Mouse (Mus musculus) stomach, postnatal 0 days (tissue): ENCODE results near the gene Ap1g1. TPM values are rescaled to one million over a fixed set of nuclear protein-coding genes. Genes with fewer than 3 reads are reported as not detected.
"Not testable (repeated sequence)": the region's sequence is repeated elsewhere in the genome, so short reads cannot be mapped to it uniquely, and the experiment has no call there.

ENCODE experiments used
- ATAC-seq: fragments of 200-750 bp; cut with Nextera tagmentation; 2 replicates; pipeline ENCODE4 v1.8.0; 2017; ENCODE audit not compliant: low FRiP score, low TSS enrichment
- DNase-seq: peaks from one replicate; pipeline ENCODE4 v3.0.0-alpha.2; 2016; ENCODE audit warnings: low spot score
- H3K27ac ChIP-seq: fragments of 300-500 bp; sonication (generic); replicated peaks from 2 replicates; pipeline ENCODE4 v1.5.1; 2014; ENCODE audit warnings: mild to moderate bottlenecking, control low read depth
- H3K27me3 ChIP-seq: fragments of 300-500 bp; sonication (generic); 2 replicates; pipeline ENCODE4 v1.6.1; 2014; ENCODE audit warnings: low read length; ENCODE audit not compliant: control insufficient read depth, insufficient read depth
- H3K36me3 ChIP-seq: fragments of 300-500 bp; sonication (generic); 2 replicates; pipeline ENCODE4 v1.6.1; 2014; ENCODE audit warnings: low read length, mixed read lengths; ENCODE audit not compliant: control insufficient read depth, insufficient read depth
- H3K4me1 ChIP-seq: fragments of 300-500 bp; sonication (generic); replicated peaks from 2 replicates; pipeline ENCODE4 v1.6.1; 2014; ENCODE audit warnings: antibody characterized with exemption; ENCODE audit not compliant: control insufficient read depth, insufficient read depth
- H3K4me2 ChIP-seq: fragments of 300-500 bp; sonication (generic); replicated peaks from 2 replicates; pipeline ENCODE4 v1.6.1; 2014; ENCODE audit warnings: low read depth, mild to moderate bottlenecking, control low read depth, moderate library complexity
- H3K4me3 ChIP-seq: fragments of 300-500 bp; sonication (generic); 2 replicates; pipeline ENCODE4 v1.5.1; 2014; ENCODE audit warnings: low read depth, low read length, control low read depth
- H3K9ac ChIP-seq: fragments of 300-500 bp; sonication (generic); 2 replicates; pipeline ENCODE4 v1.6.1; 2014; ENCODE audit warnings: mild to moderate bottlenecking, low read length, control low read depth, mixed read lengths
- H3K9me3 ChIP-seq: fragments of 300-500 bp; sonication (generic); 2 replicates; pipeline ENCODE4 v1.6.1; 2016; ENCODE audit warnings: low read length; ENCODE audit not compliant: control insufficient read depth
- CTCF ChIP-seq: IDR thresholded peaks from 2 replicates; pipeline ENCODE4 v1.5.1; 2016; ENCODE audit warnings: antibody characterized with exemption, low read depth, mild to moderate bottlenecking, moderate library complexity
- EP300 ChIP-seq: optimal IDR thresholded peaks from 2 replicates; pipeline ENCODE3; 2016; ENCODE audit warnings: antibody characterized with exemption
- WGBS: fragments of 180-500 bp; shearing (Covaris S2); extraction: QIAGEN DNeasy Blood & Tissue Kit; methylation state at CpG from one replicate; pipeline ENCODE4 v1.1.7; 2014; 5-methylcytosine and 5-hydroxymethylcytosine counted together
- polyA plus RNA-seq: library from polyadenylated mRNA; unstranded; fragments of >200 nt; fragmentation: Nextera tagmentation; extraction: Ambion mirVana; gene quantifications from 2 replicates; pipeline ENCODE4 v1.2.1, GENCODE M21; 2015

Gene Ap1g1
- polyA plus RNA-seq, 1 experiment from 2014 or later = 20.2 TPM

DNA sequence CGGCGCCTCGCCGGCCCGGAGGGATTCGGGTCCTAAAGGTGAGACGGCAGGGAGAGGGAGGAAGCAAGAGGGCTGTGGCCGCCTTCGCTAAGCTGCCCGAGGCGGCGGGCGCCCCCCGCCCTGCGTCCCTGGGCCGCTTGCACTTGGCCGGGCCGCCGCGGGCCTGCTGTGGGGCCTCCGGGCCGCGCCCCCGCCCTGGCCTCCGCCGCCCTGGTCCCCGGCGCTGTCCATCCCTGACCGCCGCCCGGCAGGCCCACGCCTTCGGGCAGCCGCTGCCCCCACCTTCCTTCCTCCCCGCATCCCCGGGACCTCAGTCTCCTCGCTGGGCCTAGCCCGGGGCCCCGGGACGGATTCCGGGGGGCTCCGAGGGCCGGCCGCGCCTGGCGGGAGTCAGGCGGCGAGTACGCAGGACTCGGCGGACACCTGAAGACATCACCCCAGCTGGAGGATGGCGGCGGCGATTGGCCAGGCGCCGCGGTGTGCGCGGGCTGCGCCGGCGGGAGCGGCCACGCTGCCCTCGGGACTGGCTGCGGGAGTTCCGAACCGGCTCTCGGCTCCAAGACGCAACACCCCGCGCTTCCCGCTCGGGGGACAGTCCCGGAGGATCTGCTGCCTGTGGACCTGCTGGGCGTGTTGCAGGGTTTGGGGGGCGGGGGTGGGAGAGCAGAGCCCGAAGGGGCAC, 90.5 kb downstream of the Ap1g1 start:
- WGBS = under 1% methylated on average over 52 of the region's 78 CpGs
- H3K9ac ChIP-seq = peak overlapping the region; percentile 90
- no peaks in the 10 kb centered on the region for H3K9me3 ChIP-seq
- 0 out of 2 replicates have a peak, but pooled peaks cover 2% of the 10 kb centered on the region for H3K4me1 ChIP-seq
- TF ChIP-seq CTCF (no peak), EP300 (no peak)
- ATAC-seq (peak; percentile 81), DNase-seq (peak; percentile 66)
- H3K4me2 ChIP-seq = peak overlapping the region; percentile 89
- H3K27me3 ChIP-seq = no peaks in the 10 kb centered on the region
- no peaks in the 10 kb centered on the region for H3K36me3 ChIP-seq
- peak overlapping the region; percentile 88 for H3K27ac ChIP-seq
- H3K4me3 ChIP-seq = peak overlapping the region; percentile 91

GRCm38 (mm10) chr8:109871056-109871455, 92.7 kb downstream of the Ap1g1 start:
- H3K36me3 ChIP-seq = no peaks in the 10 kb centered on the region
- no peak overlapping the region for H3K4me3 ChIP-seq
- TF ChIP-seq EP300 = no peak
- TF ChIP-seq CTCF = no peak
- WGBS = 70% methylated on average over 1 of the region's 1 CpGs
- ATAC-seq (no peak), DNase-seq (no peak)
- no peak overlapping the region for H3K4me2 ChIP-seq
- 0 out of 2 replicates have a peak, but pooled peaks cover 2% of the 10 kb centered on the region for H3K4me1 ChIP-seq
- no peaks in the 10 kb centered on the region for H3K9me3 ChIP-seq
- no peak overlapping the region for H3K9ac ChIP-seq
- H3K27ac ChIP-seq = no peak overlapping the region
- H3K27me3 ChIP-seq = no peaks in the 10 kb centered on the region

DNA sequence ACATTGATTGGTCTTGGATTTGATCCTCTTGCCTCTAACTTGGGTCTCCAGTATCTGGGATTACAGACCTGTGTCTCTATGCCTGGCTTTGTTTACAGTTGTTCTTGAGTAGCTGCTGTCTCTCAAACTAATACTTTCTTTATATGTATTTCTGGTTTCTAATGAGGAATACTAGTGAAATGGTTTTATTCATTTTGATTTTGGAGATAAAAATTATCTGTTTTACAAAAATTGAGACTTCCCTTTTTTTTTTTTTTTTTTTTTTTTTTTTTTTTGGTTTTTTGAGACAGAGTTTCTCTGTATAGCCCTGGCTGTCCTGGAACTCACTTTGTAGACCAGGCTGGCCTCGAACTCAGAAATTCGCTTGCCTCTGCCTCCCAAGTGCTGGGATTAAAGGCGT, 95.4 kb downstream of the Ap1g1 start:
- not testable (repeated sequence) for H3K9me3 ChIP-seq, ATAC-seq, H3K4me2 ChIP-seq, DNase-seq, H3K9ac ChIP-seq, H3K4me3 ChIP-seq, H3K27me3 ChIP-seq, H3K27ac ChIP-seq, H3K4me1 ChIP-seq, H3K36me3 ChIP-seq
- 96% methylated on average over 3 of the region's 3 CpGs for WGBS

DNA sequence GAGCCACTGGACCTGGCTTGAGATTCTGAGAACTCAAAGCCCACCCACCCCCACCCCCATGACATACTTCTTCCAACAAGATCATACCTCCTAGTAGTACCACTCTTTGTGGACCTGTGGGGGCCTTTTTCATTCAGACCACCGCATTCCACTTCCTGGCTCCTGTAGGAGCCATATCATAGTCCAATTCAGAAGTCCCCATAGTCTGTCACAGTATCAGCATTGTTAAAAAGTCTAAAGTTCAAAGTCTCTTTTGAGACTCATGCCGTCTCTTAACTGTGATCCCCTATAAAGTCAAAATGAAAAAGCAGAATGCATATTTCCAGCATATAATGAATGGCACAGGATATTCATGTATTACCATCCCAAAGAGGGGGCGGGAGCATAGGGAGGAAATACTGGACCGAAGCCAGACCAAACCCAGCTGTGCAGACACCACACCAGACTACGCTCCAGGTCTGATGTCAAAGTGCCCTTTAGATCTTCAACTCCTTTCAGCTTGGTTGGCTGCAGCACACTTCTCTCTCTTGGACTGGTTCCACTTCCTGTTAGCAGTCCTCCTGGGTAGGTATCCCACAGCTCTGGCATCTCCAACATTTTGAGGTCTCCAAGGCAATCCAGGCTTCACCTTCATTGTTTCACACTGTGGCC, 101.8 kb downstream of the Ap1g1 start:
- Histone ChIP-seq H3K9me3 (no peaks in the 10 kb centered on the region), H3K4me1 (no peaks in the 10 kb centered on the region), H3K27me3 (no peaks in the 10 kb centered on the region), H3K36me3 (no peaks in the 10 kb centered on the region; the same call in 1 of the 2 replicates), H3K4me3 (no peak overlapping the region), H3K4me2 (no peak overlapping the region), H3K9ac (no peak overlapping the region), H3K27ac (no peak overlapping the region)
- no peak for TF ChIP-seq CTCF
- TF ChIP-seq EP300 = no peak
- DNase-seq (no peak), ATAC-seq (no peak)
- WGBS = 76% methylated on average over 5 of the region's 5 CpGs

DNA sequence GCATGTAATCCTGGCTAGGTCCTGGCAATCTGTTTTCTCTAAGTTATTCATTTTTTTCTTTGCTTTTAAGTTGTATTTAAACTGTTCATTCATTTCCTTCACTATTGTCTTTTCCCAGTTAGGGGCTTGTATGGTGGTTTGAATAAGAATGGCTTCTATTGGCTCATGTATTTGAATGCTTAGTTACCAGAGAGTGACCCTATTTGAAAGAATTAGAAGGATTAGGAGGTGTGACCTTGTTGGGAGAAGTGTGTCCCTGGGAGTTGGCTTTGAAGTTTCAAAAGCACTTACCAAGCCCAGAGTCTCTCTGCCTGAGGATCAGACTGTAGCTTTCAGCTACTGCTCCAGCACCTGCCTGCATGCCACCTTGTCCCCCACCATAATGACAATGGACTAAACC, 106.9 kb downstream of the Ap1g1 start:
- Histone ChIP-seq H3K4me3 (no peak overlapping the region), H3K4me2 (no peak overlapping the region), H3K36me3 (no peaks in the 10 kb centered on the region; the same call in 1 of the 2 replicates), H3K9ac (no peak overlapping the region), H3K9me3 (no peaks in the 10 kb centered on the region), H3K4me1 (no peaks in the 10 kb centered on the region), H3K27ac (no peak overlapping the region), H3K27me3 (no peaks in the 10 kb centered on the region)
- TF ChIP-seq EP300 (no peak), CTCF (no peak)
- ATAC-seq (no peak), DNase-seq (no peak)

DNA sequence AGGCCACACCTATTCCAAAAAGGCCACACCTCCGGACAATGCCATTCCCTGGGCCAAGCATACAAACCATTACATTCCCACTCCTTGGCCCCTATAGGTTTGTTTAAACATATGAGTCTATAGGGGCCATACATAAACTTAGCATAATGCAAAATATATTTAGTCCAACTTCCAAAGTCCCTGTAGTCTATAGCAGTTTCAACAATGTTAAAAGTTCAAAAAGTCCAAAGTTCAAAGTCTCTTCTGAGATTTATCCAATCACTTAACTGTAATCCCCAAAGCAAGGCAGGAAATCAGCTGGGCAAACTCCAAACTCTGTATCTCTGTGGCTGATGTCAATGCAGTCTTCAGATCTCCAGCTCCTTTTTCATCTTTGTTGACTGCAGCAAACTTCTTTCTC, 110.9 kb downstream of the Ap1g1 start:
- no peaks in the 10 kb centered on the region for H3K27me3 ChIP-seq
- H3K4me2 ChIP-seq = no peak overlapping the region
- H3K4me3 ChIP-seq = no peak overlapping the region
- 93% methylated on average over 1 of the region's 1 CpGs for WGBS
- H3K27ac ChIP-seq = no peak overlapping the region
- ATAC-seq (no peak), DNase-seq (no peak)
- no peaks in the 10 kb centered on the region for H3K36me3 ChIP-seq
- H3K4me1 ChIP-seq = no peaks in the 10 kb centered on the region
- no peaks in the 10 kb centered on the region for H3K9me3 ChIP-seq
- H3K9ac ChIP-seq = no peak overlapping the region
- no peak for TF ChIP-seq EP300
- no peak for TF ChIP-seq CTCF
